Mouse (Mus musculus) CH12.LX (cell line): ENCODE results near the gene Spaar. TPM values are rescaled to one million over a fixed set of nuclear protein-coding genes. Genes with fewer than 3 reads are reported as not detected.

Experiments used
- DNase-seq: peaks from one replicate; pipeline ENCODE4 v3.0.0-alpha.2; 2013; ENCODE audit errors: extremely low read depth
- H3K27ac ChIP-seq: 2 replicates; pipeline ENCODE4 v1.5.1; 2012; ENCODE audit warnings: low read depth, mild to moderate bottlenecking, control low read depth, moderate library complexity; ENCODE audit not compliant: insufficient read depth
- H3K27me3 ChIP-seq: replicated peaks from 2 replicates; pipeline ENCODE3; 2012; ENCODE audit warnings: inconsistent platforms
- H3K36me3 ChIP-seq, 2 experiments: replicated peaks in 1 of 2; 2 replicates each; pipeline versions ENCODE3 to v1.6.1; 2012; ENCODE audit warnings: inconsistent platforms in 1 of 2, low read length in 1 of 2, mild to moderate bottlenecking in 1 of 2, mixed read lengths in 1 of 2, moderate library complexity in 1 of 2; ENCODE audit not compliant: control insufficient read depth in 1 of 2, insufficient read depth in 1 of 2
- H3K4me1 ChIP-seq, 2 experiments: 2 replicates each; pipeline ENCODE4 v1.6.1; 2012; ENCODE audit warnings: inconsistent platforms in 1 of 2, moderate library complexity in 1 of 2; ENCODE audit not compliant: insufficient read depth in 2 of 2, control insufficient read depth in 1 of 2
- H3K4me2 ChIP-seq: 2 replicates; pipeline ENCODE4 v1.6.1; 2012; ENCODE audit warnings: low read depth, mild to moderate bottlenecking, control low read depth; ENCODE audit not compliant: poor library complexity, insufficient read depth, severe bottlenecking
- H3K4me3 ChIP-seq, 3 experiments: fragments of 150-350 bp in 1 of 3; sonication (generic) in 1 of 3; replicated peaks in 1 of 3; 2 replicates each; pipeline versions ENCODE3 to v1.5.1; 2011 to 2012; ENCODE audit warnings: low read depth in 2 of 3, low read length in 2 of 3, mild to moderate bottlenecking in 2 of 3, moderate library complexity in 2 of 3, control low read depth in 1 of 3, improper control_type of control experiment in 1 of 3, inconsistent platforms in 1 of 3, mixed read lengths in 1 of 3; ENCODE audit not compliant: poor library complexity in 1 of 3
- H3K79me2 ChIP-seq: replicated peaks from 2 replicates; pipeline ENCODE4 v1.6.1; 2012; ENCODE audit warnings: mild to moderate bottlenecking, moderate library complexity; ENCODE audit not compliant: control insufficient read depth, poor library complexity, insufficient read depth, severe bottlenecking; ENCODE audit errors: extremely low read depth
- H3K9ac ChIP-seq: 2 replicates; pipeline ENCODE4 v1.6.1; 2012; ENCODE audit warnings: low read depth, mild to moderate bottlenecking, control low read depth, moderate library complexity; ENCODE audit not compliant: insufficient read depth
- H3K9me3 ChIP-seq: replicated peaks from 2 replicates; pipeline ENCODE3; 2012; ENCODE audit warnings: low read length, inconsistent platforms, mixed read lengths
- ETS1 ChIP-seq: conservative IDR thresholded peaks from 2 replicates; pipeline ENCODE4 v1.6.1; 2012; ENCODE audit warnings: low read depth, mild to moderate bottlenecking, inconsistent platforms, low read length, improper control_type of control experiment, moderate library complexity
- GABPA ChIP-seq: IDR thresholded peaks from 2 replicates; pipeline ENCODE4 v1.6.1; 2012; ENCODE audit warnings: low read depth, low read length, improper control_type of control experiment, inconsistent platforms; ENCODE audit not compliant: insufficient replicate concordance
- HCFC1 ChIP-seq: IDR thresholded peaks from 2 replicates; pipeline ENCODE4 v1.6.1; 2012; ENCODE audit warnings: low read depth, mild to moderate bottlenecking, inconsistent platforms, low read length, improper control_type of control experiment
- KAT2A ChIP-seq: IDR thresholded peaks from 2 replicates; pipeline ENCODE4 v1.6.1; 2012; ENCODE audit warnings: low read length, improper control_type of control experiment, inconsistent platforms; ENCODE audit not compliant: insufficient replicate concordance
- MAFK ChIP-seq: IDR thresholded peaks from 2 replicates; pipeline ENCODE4 v1.6.1; 2011; ENCODE audit warnings: low read length, improper control_type of control experiment; ENCODE audit not compliant: insufficient replicate concordance
- MAX ChIP-seq: IDR thresholded peaks from 2 replicates; pipeline ENCODE4 v1.6.1; 2011; ENCODE audit warnings: low read length, improper control_type of control experiment
- MAZ ChIP-seq: IDR thresholded peaks from 2 replicates; pipeline ENCODE4 v1.6.1; 2012; ENCODE audit warnings: low read depth, mild to moderate bottlenecking, inconsistent platforms, low read length, improper control_type of control experiment, moderate library complexity
- MEF2A ChIP-seq: IDR thresholded peaks from 2 replicates; pipeline ENCODE4 v1.6.1; 2014; ENCODE audit warnings: low read depth, mild to moderate bottlenecking, inconsistent platforms, low read length, improper control_type of control experiment, borderline replicate concordance
- MXI1 ChIP-seq: IDR thresholded peaks from 2 replicates; pipeline ENCODE4 v1.6.1; 2011; ENCODE audit warnings: mild to moderate bottlenecking, low read depth, low read length, improper control_type of control experiment
- NELFE ChIP-seq: IDR thresholded peaks from 2 replicates; pipeline ENCODE4 v1.6.1; 2011; ENCODE audit warnings: low read depth, low read length, improper control_type of control experiment
- NRF1 ChIP-seq: IDR thresholded peaks from 2 replicates; pipeline ENCODE4 v1.6.1; 2014; ENCODE audit warnings: low read depth, mild to moderate bottlenecking, inconsistent platforms, low read length, improper control_type of control experiment, moderate library complexity
- PAX5 ChIP-seq: IDR thresholded peaks from 2 replicates; pipeline ENCODE4 v1.6.1; 2012; ENCODE audit warnings: low read length, inconsistent platforms, mixed read lengths
- POLR2A ChIP-seq: IDR thresholded peaks from 2 replicates; pipeline ENCODE4 v1.6.1; 2011; ENCODE audit warnings: low read depth, mild to moderate bottlenecking, improper control_type of control experiment, low read length
- POLR2AphosphoS2 ChIP-seq: IDR thresholded peaks from 2 replicates; pipeline ENCODE4 v1.6.1; 2011; ENCODE audit warnings: low read depth, low read length, improper control_type of control experiment
- RAD21 ChIP-seq: IDR thresholded peaks from 2 replicates; pipeline ENCODE4 v1.6.1; 2011; ENCODE audit warnings: low read depth, mild to moderate bottlenecking, low read length, improper control_type of control experiment, moderate library complexity
- SIN3A ChIP-seq: IDR thresholded peaks from 2 replicates; pipeline ENCODE4 v1.6.1; 2012; ENCODE audit warnings: low read length, improper control_type of control experiment, inconsistent platforms
- SMC3 ChIP-seq: IDR thresholded peaks from 2 replicates; pipeline ENCODE4 v1.6.1; 2011; ENCODE audit warnings: low read depth, low read length, improper control_type of control experiment
- TBP ChIP-seq: conservative IDR thresholded peaks from 2 replicates; pipeline ENCODE4 v1.6.1; 2011; ENCODE audit warnings: low read depth, low read length, improper control_type of control experiment
- UBTF ChIP-seq: IDR thresholded peaks from 2 replicates; pipeline ENCODE4 v1.6.1; 2012; ENCODE audit warnings: low read depth, mild to moderate bottlenecking, inconsistent platforms, low read length, improper control_type of control experiment, moderate library complexity
- USF2 ChIP-seq: conservative IDR thresholded peaks from 2 replicates; pipeline ENCODE4 v1.6.1; 2011; ENCODE audit warnings: low read depth, low read length, improper control_type of control experiment
- ZC3H11A ChIP-seq: IDR thresholded peaks from 2 replicates; pipeline ENCODE4 v1.6.1; 2012; ENCODE audit warnings: low read depth, mild to moderate bottlenecking, inconsistent platforms, low read length, improper control_type of control experiment
- ZKSCAN1 ChIP-seq: IDR thresholded peaks from 2 replicates; pipeline ENCODE4 v1.6.1; 2012; ENCODE audit warnings: low read depth, inconsistent platforms, low read length, improper control_type of control experiment, borderline replicate concordance
- dilution Hi-C: fragments of 300-500 bp; cut with MboI; formaldehyde crosslinking; loops from 2 replicates; pipeline ENCODE4 v1.14.3; 2020; ENCODE audit warnings: low sequenced_read_pairs; ENCODE audit not compliant: extremely low pct_unique_long_range_greater_than_20kb, extremely low pct_ligation_motif_present
- in situ Hi-C: fragments of 300-500 bp; cut with MboI; formaldehyde crosslinking; loops from 3 replicates; pipeline ENCODE4 v1.14.3; 2019; ENCODE audit warnings: low sequenced_read_pairs, low pct_ligation_motif_present, low pct_unique_long_range_greater_than_20kb, mixed read lengths
- polyA plus RNA-seq: library from polyadenylated mRNA; unstranded; fragments of >175 nt; gene quantifications from 2 replicates; pipeline ENCODE4 v1.2.1, GENCODE M21; 2012; ENCODE audit warnings: low read depth; ENCODE audit not compliant: insufficient read length
- total RNA-seq, 2 experiments: library from RNA; depleted of rRNA; stranded (reverse); fragments of 300-350 nt in 1 of 2; fragments of >200 nt in 1 of 2; gene quantifications; 2 replicates each; pipeline ENCODE4 v1.2.3; 2012 to 2014

Spaar gene
- total and polyA plus RNA-seq, 3 experiments = not detected

DNA sequence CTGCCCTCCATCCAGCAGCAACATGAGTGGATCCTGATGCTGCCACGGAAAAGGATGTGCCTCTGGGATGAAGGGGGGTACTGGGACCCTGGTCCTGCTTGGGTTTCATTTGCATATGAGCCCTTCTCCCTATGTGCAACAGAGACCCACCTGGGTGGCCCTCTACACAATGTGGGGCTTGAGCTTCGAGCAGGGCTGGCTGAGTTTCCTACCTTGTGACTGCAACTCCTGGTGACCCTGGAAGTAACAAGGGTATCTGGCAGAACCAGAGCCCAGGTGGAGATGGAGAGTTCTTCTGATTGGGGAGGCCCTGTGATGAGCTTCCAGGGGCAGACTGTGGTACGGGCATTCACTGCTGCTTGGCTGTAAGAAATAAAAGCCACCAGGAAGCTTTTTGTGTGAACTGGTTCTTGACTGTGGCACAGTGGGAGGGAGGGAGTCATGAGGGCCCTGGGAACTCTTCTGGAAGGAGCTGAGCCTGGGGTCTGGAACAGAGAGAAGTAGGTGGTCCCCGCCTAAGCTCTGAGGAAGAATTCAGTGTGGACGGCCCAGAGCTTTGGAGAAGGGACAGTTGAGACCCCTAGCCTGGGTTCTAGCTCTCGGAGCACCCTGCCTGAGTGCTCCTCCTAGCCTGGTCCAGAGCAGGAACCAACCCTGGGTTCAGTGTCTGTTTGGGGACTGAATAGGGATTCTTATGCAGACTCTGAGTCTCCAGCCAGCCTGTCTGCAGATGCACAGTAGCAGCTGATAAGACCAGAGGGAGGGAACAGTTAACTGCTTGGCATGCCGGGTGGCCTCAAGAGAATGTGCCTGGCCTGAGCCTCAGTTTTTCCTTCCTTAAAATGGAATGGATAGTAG, 1.9 kb upstream of the Spaar start:
- no peak for DNase-seq
- Histone ChIP-seq H3K79me2 (no peaks in the 10 kb centered on the region), H3K9me3 (no peaks in the 10 kb centered on the region), H3K4me3 (no peak overlapping the region), H3K4me2 (no peak overlapping the region), H3K36me3 (no peaks in the 10 kb centered on the region), H3K27me3 (peaks cover 85% of the 10 kb centered on the region), H3K4me1 (no peaks in the 10 kb centered on the region), H3K9ac (no peak overlapping the region)
- in situ Hi-C loops = loop anchor here (25.0 kb wide), 1 partner anchor 259 kb away; the partner anchor contains the start of gene Ccin
- dilution Hi-C loops = no loop called here
- TF ChIP-seq MXI1 (no peak), SMC3 (no peak), MAZ (no peak), USF2 (no peak), TBP (no peak), ZC3H11A (no peak), POLR2AphosphoS2 (no peak), RAD21 (no peak)
- TF ChIP-seq, all 38 proteins: peak for 0
- no peak overlapping the region for H3K27ac ChIP-seq

GRCm38 (mm10) chr4:43728576-43728954, 1.3 kb upstream of the Spaar start:
- Histone ChIP-seq H3K79me2 (no peaks in the 10 kb centered on the region), H3K9ac (no peak overlapping the region), H3K4me1 (no peaks in the 10 kb centered on the region), H3K4me3 (no peak overlapping the region), H3K4me2 (no peak overlapping the region), H3K9me3 (no peaks in the 10 kb centered on the region), H3K27ac (no peak overlapping the region), H3K36me3 (no peaks in the 10 kb centered on the region), H3K27me3 (peaks cover 89% of the 10 kb centered on the region)
- dilution Hi-C loops (no loop called here), in situ Hi-C loops (loop anchor here (25.0 kb wide), 1 partner anchor 259 kb away; the partner anchor contains the start of gene Ccin)
- no peak for DNase-seq
- no peak for TF ChIP-seq SIN3A
- no peak for TF ChIP-seq PAX5
- no peak for TF ChIP-seq SMC3
- no peak for TF ChIP-seq POLR2A
- TF ChIP-seq GABPA = no peak
- no peak for TF ChIP-seq NELFE
- no peak for TF ChIP-seq NRF1
- no peak for TF ChIP-seq TBP
- TF ChIP-seq KAT2A = no peak
- no peak for TF ChIP-seq ZKSCAN1
- no peak for TF ChIP-seq HCFC1
- no peak for TF ChIP-seq ETS1
- no peak for TF ChIP-seq MXI1
- TF ChIP-seq POLR2AphosphoS2 = no peak
- no peak for TF ChIP-seq MEF2A
- TF ChIP-seq MAFK = no peak
- no peak for TF ChIP-seq UBTF
- TF ChIP-seq MAX = no peak
